ENCODE assay signal across 8 mouse cellular contexts in the genomic region with DNA sequence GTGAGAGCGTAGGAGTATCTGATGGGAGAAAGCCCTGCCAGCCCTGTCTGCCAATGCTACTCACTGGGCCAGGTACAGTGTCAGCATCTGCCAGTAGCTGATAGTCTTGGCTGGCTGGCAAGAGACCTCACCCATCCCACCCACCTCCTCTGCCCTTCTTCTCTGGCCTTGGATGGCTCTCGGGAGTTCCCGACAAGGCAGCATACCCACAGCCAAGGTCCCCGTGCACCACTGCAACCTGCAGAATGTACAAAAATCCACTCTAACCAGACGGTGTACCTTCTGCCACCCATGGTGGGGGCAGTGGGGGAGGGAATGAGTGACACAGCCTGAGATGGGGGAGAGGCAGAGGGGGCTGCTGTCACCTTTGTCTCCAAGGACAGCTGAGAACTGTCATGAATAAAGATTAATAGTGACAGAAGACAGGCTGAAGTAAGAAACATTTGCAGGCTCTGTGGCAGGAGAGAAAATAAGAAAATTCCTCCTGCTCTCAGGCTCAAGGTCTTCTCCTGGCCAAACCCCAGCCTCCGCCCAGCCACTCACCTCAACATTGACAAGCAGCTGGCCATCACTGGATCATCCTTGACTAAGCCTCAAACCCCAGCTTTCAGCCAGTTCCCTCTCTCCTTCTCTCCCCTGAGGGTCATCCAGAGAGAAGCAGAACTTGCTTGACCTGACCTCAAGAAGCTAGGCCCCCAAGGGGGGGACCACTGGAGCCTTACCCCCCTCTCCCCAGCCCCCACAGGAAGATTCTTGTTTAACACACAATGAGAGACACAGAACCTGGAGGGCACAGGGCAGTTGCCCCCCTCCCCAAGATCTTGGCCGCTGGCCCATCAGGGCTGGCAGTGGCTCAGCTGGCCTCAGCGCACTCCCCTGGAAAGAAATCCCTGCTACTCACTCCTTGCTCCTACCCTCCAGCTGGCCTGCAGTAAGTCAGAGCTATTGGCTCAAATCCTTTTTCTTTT.
DNase-seq lines count a peak whose midpoint lies in the region; ATAC-seq lines count a peak whose summit lies in the region.

No protein-coding gene starts in this region.

- H3K9me3 ChIP-seq in midbrain, embryonic 13.5 days = no peaks in the 10 kb centered on the region
- H3K9me3 ChIP-seq in midbrain, embryonic 10.5 days (replicated peaks) = peaks cover under 1% of the 10 kb centered on the region; the same call in 1 of the 2 replicates
- no peaks in the 10 kb centered on the region for H3K9me3 ChIP-seq in limb, embryonic 10.5 days (replicated peaks)
- no peaks in the 10 kb centered on the region for H3K9me3 ChIP-seq in stomach, embryonic 15.5 days

- H3K9ac ChIP-seq in midbrain, embryonic 13.5 days (replicated peaks) = 0 out of 2 replicates have a peak overlapping the region, but pooled peaks have one; percentile 3
- H3K9ac ChIP-seq in stomach, embryonic 15.5 days = no peak overlapping the region

- no peak overlapping the region for H3K4me3 ChIP-seq in midbrain, embryonic 13.5 days (replicated peaks)
- H3K4me3 ChIP-seq in midbrain, embryonic 10.5 days = no peak overlapping the region
- H3K4me3 ChIP-seq in limb, embryonic 10.5 days = no peak overlapping the region
- H3K4me3 ChIP-seq in stomach, embryonic 15.5 days (replicated peaks) = no peak overlapping the region

- peaks cover 13% of the 10 kb centered on the region for H3K4me1 ChIP-seq in midbrain, embryonic 13.5 days (replicated peaks)
- peaks cover 14% of the 10 kb centered on the region for H3K4me1 ChIP-seq in midbrain, embryonic 10.5 days
- peaks cover 51% of the 10 kb centered on the region for H3K4me1 ChIP-seq in limb, embryonic 10.5 days
- H3K4me1 ChIP-seq in stomach, embryonic 15.5 days = peaks cover 37% of the 10 kb centered on the region

- H3K36me3 ChIP-seq in midbrain, embryonic 13.5 days = no peaks in the 10 kb centered on the region
- H3K36me3 ChIP-seq in midbrain, embryonic 10.5 days = no peaks in the 10 kb centered on the region
- no peaks in the 10 kb centered on the region for H3K36me3 ChIP-seq in limb, embryonic 10.5 days
- H3K36me3 ChIP-seq in stomach, embryonic 15.5 days = no peaks in the 10 kb centered on the region

- H3K4me2 ChIP-seq in midbrain, embryonic 13.5 days (replicated peaks) = no peak overlapping the region
- H3K4me2 ChIP-seq in stomach, embryonic 15.5 days = peak overlapping the region; percentile 27; the same call in 1 of the 2 replicates

- DNase-seq in midbrain, embryonic 10.5 days (ENCODE audit: low spot score) = no peak
- DNase-seq in cerebellum, postnatal 25 days = peak; percentile 55 to 68
- DNase-seq in heart, postnatal 10 days = peak; percentile 67 to 77
- no peak for DNase-seq in limb, embryonic 10.5 days (ENCODE audit: low spot score)
- no peak for DNase-seq in embryo, embryonic 10.5 days (ENCODE audit: low spot score)
- no peak for DNase-seq in layer of hippocampus, adult 9-11 months

- no peak overlapping the region for H3K27ac ChIP-seq in midbrain, embryonic 13.5 days
- no peak overlapping the region; the same call in 1 of the 2 replicates for H3K27ac ChIP-seq in midbrain, embryonic 10.5 days (replicated peaks)
- peak overlapping the region; percentile 20; the same call in 1 of the 2 replicates for H3K27ac ChIP-seq in limb, embryonic 10.5 days
- H3K27ac ChIP-seq in stomach, embryonic 15.5 days = peak overlapping the region; percentile 69

- H3K27me3 ChIP-seq in midbrain, embryonic 13.5 days = peaks cover 85% of the 10 kb centered on the region
- peaks cover 100% of the 10 kb centered on the region for H3K27me3 ChIP-seq in midbrain, embryonic 10.5 days (ENCODE audit: low read depth, poor library complexity, severe bottlenecking)
- peaks cover 59% of the 10 kb centered on the region for H3K27me3 ChIP-seq in limb, embryonic 10.5 days (ENCODE audit: low read depth, poor library complexity, severe bottlenecking)
- no peaks in the 10 kb centered on the region for H3K27me3 ChIP-seq in stomach, embryonic 15.5 days (replicated peaks)

- WGBS in midbrain, embryonic 13.5 days = 52% methylated on average over 8 of the region's 8 CpGs
- WGBS in midbrain, embryonic 10.5 days = 72% methylated on average over 8 of the region's 8 CpGs
- WGBS in limb, embryonic 10.5 days = 65% methylated on average over 8 of the region's 8 CpGs
- WGBS in stomach, embryonic 15.5 days = 41% methylated on average over 8 of the region's 8 CpGs

- intact Hi-C loops in heart, postnatal 10 days (cut with DNase I) = loop anchor here (2.0 to 5.0 kb wide), 2 partner anchors 41 to 381 kb away; no protein-coding TSS in a partner anchor

- peak; percentile 55; the same call in 1 of the 2 replicates for ATAC-seq in midbrain, embryonic 13.5 days
- peak; percentile 28; the same call in 1 of the 2 replicates for ATAC-seq in stomach, embryonic 15.5 days (ENCODE audit: insufficient read depth, low FRiP score, low read depth)

Comparison
In these comparisons a context has a peak if more than half of its experiments do, and no peak if none do; other contexts are left out.
1. H3K27ac ChIP-seq: peak in limb, embryonic 10.5 days (single experiment) and stomach, embryonic 15.5 days (single experiment); none in midbrain, embryonic 13.5 days (single experiment) and midbrain, embryonic 10.5 days (single experiment).
2. DNase-seq: peak in cerebellum, postnatal 25 days (2 of 2) and heart, postnatal 10 days (2 of 2); none in midbrain, embryonic 10.5 days (single experiment), limb, embryonic 10.5 days (single experiment), embryo, embryonic 10.5 days (single experiment) and layer of hippocampus, adult 9-11 months (single experiment).